Mouse (Mus musculus) embryonic facial prominence, embryonic 13.5 days (tissue): ENCODE measurements around the gene 2610528A11Rik. TPM values are rescaled to one million over a fixed set of nuclear protein-coding genes. Genes with fewer than 3 reads are reported as not detected.
"Not testable (repeated sequence)": the region's sequence is repeated elsewhere in the genome, so short reads cannot be mapped to it uniquely, and the experiment has no call there.

Experiments used
- ATAC-seq: fragments of 200-750 bp; cut with Nextera tagmentation; 2 replicates; pipeline ENCODE4 v1.8.0; 2017; ENCODE audit warnings: low read depth; ENCODE audit not compliant: insufficient number of reproducible peaks, insufficient read depth, low FRiP score, low TSS enrichment
- H3K27ac ChIP-seq: fragments of 300-500 bp; sonication (generic); 2 replicates; pipeline ENCODE4 v1.5.1; 2015; ENCODE audit warnings: moderate library complexity, mild to moderate bottlenecking, inconsistent platforms
- H3K27me3 ChIP-seq: fragments of 300-500 bp; sonication (generic); 2 replicates; pipeline ENCODE4 v1.6.1; 2015; ENCODE audit warnings: mild to moderate bottlenecking, inconsistent platforms
- H3K36me3 ChIP-seq: fragments of 300-500 bp; sonication (generic); 2 replicates; pipeline ENCODE4 v1.6.1; 2015; ENCODE audit warnings: mild to moderate bottlenecking, inconsistent platforms
- H3K4me1 ChIP-seq: fragments of 300-500 bp; sonication (generic); 2 replicates; pipeline ENCODE4 v1.6.1; 2015; ENCODE audit warnings: inconsistent platforms
- H3K4me2 ChIP-seq: fragments of 300-500 bp; sonication (generic); 2 replicates; pipeline ENCODE4 v1.6.1; 2015; ENCODE audit warnings: moderate library complexity, mild to moderate bottlenecking, inconsistent platforms
- H3K4me3 ChIP-seq: fragments of 300-500 bp; sonication (generic); 2 replicates; pipeline ENCODE4 v1.5.1; 2015; ENCODE audit warnings: mild to moderate bottlenecking, inconsistent platforms
- H3K9ac ChIP-seq: fragments of 300-500 bp; sonication (generic); 2 replicates; pipeline ENCODE4 v1.6.1; 2015; ENCODE audit warnings: mild to moderate bottlenecking, inconsistent platforms
- H3K9me3 ChIP-seq: fragments of 300-500 bp; sonication (generic); 2 replicates; pipeline ENCODE4 v1.6.1; 2016; ENCODE audit warnings: inconsistent platforms
- WGBS: fragments of 180-500 bp; shearing (Covaris S2); methylation state at CpG from one replicate; pipeline ENCODE4 v1.1.7; 2015; ENCODE audit warnings: mixed read lengths; 5-methylcytosine and 5-hydroxymethylcytosine counted together
- polyA plus RNA-seq: library from polyadenylated mRNA; unstranded; fragments of >200 nt; fragmentation: Nextera tagmentation; extraction: Ambion mirVana; gene quantifications from 2 replicates; pipeline ENCODE4 v1.2.1, GENCODE M21; 2015

2610528A11Rik gene
- 2.5 and 3.2 TPM in 2 replicates for polyA plus RNA-seq

- Histone ChIP-seq H3K27me3 (no peaks in the 10 kb centered on the region), H3K9ac (no peak within 1 kb of the TSS), H3K4me3 (no peak within 1 kb of the TSS), H3K9me3 (no peaks in the 10 kb centered on the region), H3K36me3 (no peaks in the 10 kb centered on the region), H3K4me2 (no peak within 1 kb of the TSS), H3K4me1 (no peaks in the 10 kb centered on the region), H3K27ac (no peak within 1 kb of the TSS)
- WGBS: 72% methylated on average over 3 of the region's 3 CpGs
- no peak for ATAC-seq
Measured at GRCm38 (mm10) chr14:37113922-37114321, at the start of gene 2610528A11Rik. Gene 2610528A11Rik, minus strand, starts transcription at chr14:37114022.

DNA sequence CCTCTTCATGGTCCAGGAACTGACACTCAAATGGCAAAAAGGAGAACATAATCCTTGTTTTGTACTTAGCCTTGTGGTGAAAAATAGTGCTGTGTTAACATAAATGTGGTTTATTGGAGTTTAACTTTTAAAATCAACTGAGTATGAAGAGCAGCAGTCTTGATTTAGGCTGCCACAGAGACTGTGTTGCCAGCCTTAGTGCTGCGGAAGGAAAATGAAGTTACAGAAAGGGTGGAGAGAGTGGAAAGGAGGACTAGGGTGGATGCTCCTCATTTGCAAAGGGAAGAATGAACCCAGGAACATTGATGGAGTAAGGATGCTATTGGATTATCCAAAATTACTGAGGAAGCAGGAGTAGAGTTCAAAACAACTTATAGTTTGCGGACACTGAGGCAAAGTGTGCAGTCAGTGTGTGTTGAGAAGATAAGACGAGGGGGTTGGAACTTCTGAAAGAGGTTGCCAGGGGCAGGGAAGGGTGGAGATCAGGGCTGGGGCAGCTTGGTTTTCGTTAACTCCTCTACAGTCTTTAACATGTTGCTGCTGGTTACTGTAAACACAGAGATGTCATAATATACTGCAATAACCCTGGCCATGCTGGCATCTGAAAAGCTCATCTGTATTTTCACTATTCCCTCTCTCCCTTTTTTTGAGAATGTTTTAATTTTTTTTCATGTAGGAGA, 49.6 kb upstream of the 2610528A11Rik start:
- Histone ChIP-seq H3K27ac (no peak overlapping the region), H3K36me3 (no peaks in the 10 kb centered on the region), H3K9ac (no peak overlapping the region), H3K9me3 (no peaks in the 10 kb centered on the region), H3K4me1 (no peaks in the 10 kb centered on the region), H3K4me3 (no peak overlapping the region), H3K4me2 (no peak overlapping the region), H3K27me3 (no peaks in the 10 kb centered on the region)
- 71% methylated on average over 4 of the region's 4 CpGs for WGBS
- no peak for ATAC-seq

GRCm38 (mm10) chr14:37154391-37154790, 40.6 kb upstream of the 2610528A11Rik start:
- 0 out of 2 replicates have a peak, but pooled peaks cover 4% of the 10 kb centered on the region for H3K9me3 ChIP-seq
- no peak overlapping the region for H3K27ac ChIP-seq
- H3K27me3 ChIP-seq: no peaks in the 10 kb centered on the region
- no peaks in the 10 kb centered on the region for H3K36me3 ChIP-seq
- 84% methylated on average over 1 of the region's 1 CpGs for WGBS
- H3K4me2 ChIP-seq: no peak overlapping the region
- H3K4me3 ChIP-seq: no peak overlapping the region
- no peak for ATAC-seq
- no peaks in the 10 kb centered on the region for H3K4me1 ChIP-seq
- no peak overlapping the region for H3K9ac ChIP-seq

DNA sequence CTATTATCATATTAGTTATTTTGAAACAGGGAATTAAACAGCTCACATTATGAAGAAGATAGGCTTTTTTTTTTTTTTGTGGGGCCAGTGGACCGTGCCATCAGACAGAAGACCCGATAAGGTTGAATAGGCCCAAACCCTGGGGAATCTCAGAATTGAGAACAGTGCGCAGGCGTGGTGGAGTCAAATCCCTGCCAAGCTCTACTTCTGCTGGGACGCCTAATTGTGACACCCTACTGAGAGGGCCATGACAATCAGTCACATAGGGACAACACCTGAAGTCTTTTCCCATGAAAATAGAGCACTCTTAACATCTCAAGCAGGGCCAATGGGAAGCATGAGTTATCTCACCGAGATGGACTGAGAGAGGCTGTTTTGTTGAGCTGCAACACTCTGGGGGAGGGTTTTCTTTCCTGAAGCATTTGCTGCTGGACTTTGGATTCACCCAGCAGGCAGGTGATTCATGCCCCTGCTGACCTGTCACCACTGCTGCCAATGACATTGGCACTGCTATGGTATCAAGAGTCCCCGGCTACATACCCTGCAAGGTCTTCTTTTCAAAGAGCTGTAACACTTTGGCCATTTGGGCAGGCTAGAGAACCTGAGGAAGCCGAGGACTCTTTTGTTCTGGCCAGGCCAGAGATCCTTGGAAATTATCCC, 25.4 kb upstream of the 2610528A11Rik start:
- no peaks in the 10 kb centered on the region for H3K27me3 ChIP-seq
- H3K9me3 ChIP-seq: no peaks in the 10 kb centered on the region
- no peaks in the 10 kb centered on the region for H3K36me3 ChIP-seq
- no peak overlapping the region for H3K4me3 ChIP-seq
- peaks cover 2% of the 10 kb centered on the region; the same call in 1 of the 2 replicates for H3K4me1 ChIP-seq
- no peak for ATAC-seq
- 66% methylated on average over 8 of the region's 8 CpGs for WGBS
- H3K4me2 ChIP-seq: no peak overlapping the region
- H3K27ac ChIP-seq: no peak overlapping the region
- no peak overlapping the region for H3K9ac ChIP-seq

DNA sequence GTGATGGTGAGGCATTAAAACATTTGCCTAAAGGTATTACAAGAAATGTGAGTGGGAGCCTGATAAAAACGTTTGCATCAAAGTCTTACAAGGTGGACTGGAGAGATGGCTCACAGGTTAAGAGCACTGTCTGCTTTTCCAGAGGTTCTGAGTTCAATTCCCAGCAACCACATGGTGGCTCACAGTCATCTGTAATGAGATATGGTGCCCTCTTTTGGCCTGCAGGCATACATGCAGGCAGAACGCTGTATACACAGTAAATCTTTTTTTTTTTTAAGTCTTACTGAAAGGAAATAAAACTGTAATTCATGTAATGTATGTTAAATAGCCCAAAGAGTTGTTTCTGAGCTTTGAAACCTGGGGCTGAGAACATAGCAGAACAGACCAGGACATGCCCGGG, 23.8 kb upstream of the 2610528A11Rik start:
- H3K9me3 ChIP-seq, H3K9ac ChIP-seq, H3K4me3 ChIP-seq, H3K27ac ChIP-seq, H3K4me2 ChIP-seq, ATAC-seq, H3K4me1 ChIP-seq, H3K36me3 ChIP-seq, H3K27me3 ChIP-seq: not testable (repeated sequence)
- 68% methylated on average over 3 of the region's 3 CpGs for WGBS

DNA sequence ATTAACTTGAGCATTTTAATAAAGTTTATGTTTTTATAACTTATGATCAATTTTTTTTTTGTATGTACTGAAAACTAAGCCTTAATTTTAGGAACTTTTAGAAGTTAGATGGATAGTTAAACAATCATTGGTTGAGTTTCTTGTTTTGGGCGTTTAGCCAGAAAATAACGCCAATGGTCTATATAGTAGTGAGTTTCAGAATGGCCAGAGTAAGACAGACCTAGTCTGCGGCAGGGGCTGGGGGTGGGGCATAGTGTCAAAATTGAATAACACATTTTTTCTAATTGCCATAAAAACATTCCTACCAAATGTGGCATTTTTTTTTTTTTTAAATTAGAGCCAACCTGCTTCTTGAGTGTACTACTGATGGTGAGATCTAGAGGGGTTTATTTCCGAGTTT, 22.3 kb upstream of the 2610528A11Rik start:
- peaks cover 17% of the 10 kb centered on the region for H3K36me3 ChIP-seq
- H3K9ac ChIP-seq: no peak overlapping the region
- H3K4me3 ChIP-seq: no peak overlapping the region
- H3K4me1 ChIP-seq: peaks cover 4% of the 10 kb centered on the region; the same call in 1 of the 2 replicates
- H3K27ac ChIP-seq: no peak overlapping the region
- H3K27me3 ChIP-seq: no peaks in the 10 kb centered on the region
- no peaks in the 10 kb centered on the region for H3K9me3 ChIP-seq
- no peak overlapping the region for H3K4me2 ChIP-seq
- ATAC-seq: no peak
- WGBS: 86% methylated on average over 4 of the region's 4 CpGs

GRCm38 (mm10) chr14:37135671-37136070, 21.8 kb upstream of the 2610528A11Rik start:
- peak overlapping the region; percentile 67 for H3K4me2 ChIP-seq
- peaks cover 21% of the 10 kb centered on the region for H3K36me3 ChIP-seq
- WGBS: 2% methylated on average over 10 of the region's 10 CpGs
- H3K4me1 ChIP-seq: peaks cover 4% of the 10 kb centered on the region; the same call in 1 of the 2 replicates
- H3K27me3 ChIP-seq: no peaks in the 10 kb centered on the region
- no peaks in the 10 kb centered on the region for H3K9me3 ChIP-seq
- no peak for ATAC-seq
- peak overlapping the region; percentile 70 for H3K4me3 ChIP-seq
- H3K9ac ChIP-seq: peak overlapping the region; percentile 83
- no peak overlapping the region for H3K27ac ChIP-seq

DNA sequence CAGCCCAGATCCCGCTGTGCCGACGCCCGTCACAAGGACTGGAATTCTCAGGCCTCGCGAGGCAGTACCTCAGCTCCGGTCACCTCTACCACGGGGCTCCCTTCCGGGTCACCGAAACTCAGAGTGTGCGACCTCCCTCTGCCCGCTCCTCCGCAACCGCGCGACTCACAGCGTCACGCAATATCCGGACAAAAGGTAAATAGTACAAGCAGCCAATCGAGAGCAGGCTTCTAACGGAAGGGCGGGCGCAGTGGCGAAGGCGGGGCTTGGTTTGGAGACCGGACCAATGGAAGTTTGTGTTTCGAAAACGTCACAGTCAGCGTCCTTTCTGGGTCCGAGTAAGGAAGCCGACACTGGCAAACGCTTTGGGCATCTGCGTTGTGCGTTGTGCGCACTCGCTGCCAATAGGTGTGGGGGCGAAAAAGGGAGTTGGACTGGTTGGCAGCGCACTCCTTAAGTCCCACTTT, 21.3 kb upstream of the 2610528A11Rik start, which contains the start of gene Ghitm:
TSS of gene Ghitm (minus strand) at position 146 of the 467 bp plus-strand sequence.
- Histone ChIP-seq H3K9me3 (no peaks in the 10 kb centered on the region), H3K36me3 (peaks cover 26% of the 10 kb centered on the region), H3K27ac (peak within 1 kb of the TSS; percentile 80), H3K4me3 (peak within 1 kb of the TSS; percentile 70), H3K27me3 (no peaks in the 10 kb centered on the region), H3K4me2 (peak within 1 kb of the TSS; percentile 67), H3K4me1 (peaks cover 4% of the 10 kb centered on the region; the same call in 1 of the 2 replicates), H3K9ac (peak within 1 kb of the TSS; percentile 83)
- under 1% methylated on average over 38 of the region's 38 CpGs for WGBS
- ATAC-seq: peak; percentile 97

DNA sequence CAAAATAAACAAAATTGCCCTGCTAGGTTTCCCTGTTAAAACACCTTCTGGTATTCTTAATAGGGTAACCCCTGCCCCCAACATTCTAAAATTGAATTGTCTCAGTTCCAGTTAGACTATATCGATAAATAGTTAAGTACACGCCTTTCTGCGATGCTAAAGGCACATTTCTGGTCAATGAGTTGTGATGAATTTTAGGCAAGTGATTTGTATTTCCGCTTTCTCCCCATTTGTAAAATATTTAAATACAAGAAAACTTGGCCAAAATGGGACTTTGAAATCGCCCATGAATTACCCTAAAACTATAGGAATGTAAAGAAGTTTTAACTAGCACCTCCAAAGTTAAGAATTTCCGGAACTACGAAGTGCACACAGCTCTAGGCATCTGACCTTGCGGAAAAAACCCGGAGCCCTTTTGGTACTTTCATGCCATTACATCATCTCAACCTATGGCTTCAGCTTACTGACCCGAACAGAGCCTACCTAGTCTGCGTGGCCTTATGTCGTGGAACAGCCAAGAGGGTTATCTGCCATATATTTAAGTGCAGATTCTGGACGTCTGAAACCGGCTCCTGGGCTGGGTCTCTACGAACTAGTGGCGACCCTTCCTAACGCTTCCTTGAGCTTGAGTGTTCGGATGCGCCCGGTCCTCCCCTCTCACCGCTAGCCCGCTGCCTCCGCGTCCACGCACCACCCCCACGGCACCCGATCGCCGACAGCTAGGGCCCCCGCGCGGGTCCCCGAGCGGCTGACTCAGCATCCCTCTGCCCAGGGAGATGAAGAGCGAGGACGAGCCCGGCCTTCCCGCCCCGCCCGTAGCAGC, 20.7 kb upstream of the 2610528A11Rik start:
- H3K27me3 ChIP-seq: no peaks in the 10 kb centered on the region
- peak overlapping the region; percentile 67 for H3K4me2 ChIP-seq
- H3K9me3 ChIP-seq: no peaks in the 10 kb centered on the region
- peak overlapping the region; percentile 70 for H3K4me3 ChIP-seq
- peak overlapping the region; percentile 83 for H3K9ac ChIP-seq
- WGBS: 1% methylated on average over 40 of the region's 40 CpGs
- peak; percentile 8; the same call in 1 of the 2 replicates for ATAC-seq
- peak overlapping the region; percentile 80 for H3K27ac ChIP-seq
- H3K36me3 ChIP-seq: peaks cover 30% of the 10 kb centered on the region
- peaks cover 4% of the 10 kb centered on the region; the same call in 1 of the 2 replicates for H3K4me1 ChIP-seq

GRCm38 (mm10) chr14:37127652-37128051, 13.8 kb upstream of the 2610528A11Rik start:
- no peak overlapping the region for H3K4me3 ChIP-seq
- no peaks in the 10 kb centered on the region for H3K9me3 ChIP-seq
- no peak overlapping the region for H3K4me2 ChIP-seq
- H3K4me1 ChIP-seq: no peaks in the 10 kb centered on the region
- H3K27me3 ChIP-seq: no peaks in the 10 kb centered on the region
- WGBS: 47% methylated on average over 4 of the region's 4 CpGs
- ATAC-seq: no peak
- peaks cover 81% of the 10 kb centered on the region for H3K36me3 ChIP-seq
- H3K27ac ChIP-seq: no peak overlapping the region
- no peak overlapping the region for H3K9ac ChIP-seq

DNA sequence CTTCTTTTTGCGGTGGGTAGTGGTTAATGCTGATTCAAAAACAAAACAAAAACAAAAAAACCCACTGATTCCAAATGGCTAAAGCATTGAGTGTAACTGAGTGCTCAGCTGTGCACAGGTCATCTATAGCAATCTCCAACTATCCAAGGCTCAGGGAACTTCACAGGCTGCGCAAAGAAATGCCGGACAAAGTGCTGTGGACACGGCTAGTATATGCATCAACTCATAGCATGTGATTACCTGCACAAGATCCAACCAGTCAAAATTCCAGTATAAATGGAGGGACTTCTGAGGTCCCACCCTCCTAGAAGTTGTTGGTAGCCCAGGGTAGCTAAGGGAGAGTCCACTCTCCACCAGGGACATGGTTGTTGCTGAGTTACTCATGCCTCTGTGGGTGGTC, 5.4 kb upstream of the 2610528A11Rik start:
- no peak for ATAC-seq
- H3K36me3 ChIP-seq: peaks cover 36% of the 10 kb centered on the region
- H3K4me2 ChIP-seq: no peak overlapping the region
- H3K4me3 ChIP-seq: no peak overlapping the region
- WGBS: 93% methylated on average over 4 of the region's 4 CpGs
- no peak overlapping the region for H3K9ac ChIP-seq
- H3K27ac ChIP-seq: no peak overlapping the region
- no peaks in the 10 kb centered on the region for H3K9me3 ChIP-seq
- no peaks in the 10 kb centered on the region for H3K27me3 ChIP-seq
- H3K4me1 ChIP-seq: no peaks in the 10 kb centered on the region
